Mouse (Mus musculus) testis, adult 2 months (tissue): ENCODE measurements around the gene Insrr. TPM values are rescaled to one million over a fixed set of nuclear protein-coding genes. Genes with fewer than 3 reads are reported as not detected.

Source experiments
- H3K27ac ChIP-seq: fragments of 200-500 bp; 2 replicates; pipeline ENCODE4 v1.5.1; 2012; ENCODE audit warnings: low read depth, low read length; ENCODE audit not compliant: control insufficient read depth, insufficient read depth
- H3K27me3 ChIP-seq: fragments of 200-500 bp; 2 replicates; pipeline ENCODE4 v1.6.1; 2012; ENCODE audit warnings: mild to moderate bottlenecking, low read length, moderate library complexity; ENCODE audit not compliant: control insufficient read depth, insufficient read depth
- H3K36me3 ChIP-seq: fragments of 200-500 bp; 2 replicates; pipeline ENCODE4 v1.6.1; 2012; ENCODE audit warnings: mild to moderate bottlenecking, low read length; ENCODE audit not compliant: control insufficient read depth, insufficient read depth
- H3K4me1 ChIP-seq: fragments of 200-500 bp; 2 replicates; pipeline ENCODE4 v1.6.1; 2012; ENCODE audit warnings: low read length; ENCODE audit not compliant: control insufficient read depth, insufficient read depth
- H3K4me3 ChIP-seq: fragments of 200-500 bp; 2 replicates; pipeline ENCODE4 v1.5.1; 2012; ENCODE audit warnings: low read depth, mild to moderate bottlenecking, low read length, moderate library complexity, mixed read lengths; ENCODE audit not compliant: control insufficient read depth
- CTCF ChIP-seq: fragments of 200-500 bp; IDR thresholded peaks from 2 replicates; pipeline ENCODE4 v1.5.1; 2012; ENCODE audit warnings: low read depth, mild to moderate bottlenecking, inconsistent platforms, low read length, moderate library complexity; ENCODE audit not compliant: control insufficient read depth, insufficient read depth, insufficient replicate concordance
- POLR2A ChIP-seq: fragments of 200-500 bp; IDR thresholded peaks from 2 replicates; pipeline ENCODE4 v1.6.1; 2012; ENCODE audit warnings: low read depth, mild to moderate bottlenecking, inconsistent platforms, low read length, moderate library complexity; ENCODE audit not compliant: control insufficient read depth
- polyA plus RNA-seq: library from polyadenylated mRNA; depleted of rRNA; stranded (reverse); fragments of >200 nt; gene quantifications from 2 replicates; pipeline ENCODE4 v1.2.3, GENCODE M21; 2012

The Insrr gene
- polyA plus RNA-seq, 1 experiment: 0.06 TPM

- Histone ChIP-seq H3K36me3 (no peaks in the 10 kb centered on the region), H3K4me3 (peak overlapping the region; percentile 34), H3K27me3 (no peaks in the 10 kb centered on the region), H3K4me1 (peaks cover 21% of the 10 kb centered on the region), H3K27ac (no peak overlapping the region)
- TF ChIP-seq CTCF: peak; percentile 4; the same call in 1 of the 2 replicates
- TF ChIP-seq POLR2A: no peak
Observed at GRCm38 (mm10) chr3:87756488-87756887, 40.3 kb upstream of the Insrr start.

GRCm38 (mm10) chr3:87758641-87759040 lies 38.1 kb upstream of the Insrr start:
- Histone ChIP-seq H3K4me3 (peak overlapping the region; percentile 89), H3K27ac (no peak overlapping the region), H3K4me1 (peaks cover 21% of the 10 kb centered on the region), H3K27me3 (no peaks in the 10 kb centered on the region), H3K36me3 (no peaks in the 10 kb centered on the region)
- no peak for TF ChIP-seq CTCF
- TF ChIP-seq POLR2A: no peak

- no peak for TF ChIP-seq CTCF
- no peak for TF ChIP-seq POLR2A
- Histone ChIP-seq H3K27ac (no peak overlapping the region), H3K27me3 (no peaks in the 10 kb centered on the region), H3K4me3 (no peak overlapping the region), H3K4me1 (peaks cover 11% of the 10 kb centered on the region), H3K36me3 (no peaks in the 10 kb centered on the region)
Observed at GRCm38 (mm10) chr3:87761408-87762375, 35.1 kb upstream of the Insrr start.

- no peaks in the 10 kb centered on the region for H3K36me3 ChIP-seq
- no peak overlapping the region for H3K4me3 ChIP-seq
- no peaks in the 10 kb centered on the region for H3K27me3 ChIP-seq
- no peak overlapping the region for H3K27ac ChIP-seq
- peaks cover 7% of the 10 kb centered on the region for H3K4me1 ChIP-seq
- TF ChIP-seq POLR2A: no peak
- TF ChIP-seq CTCF: no peak
Observed at GRCm38 (mm10) chr3:87763202-87763601, 33.5 kb upstream of the Insrr start.

GRCm38 (mm10) chr3:87763683-87764289 lies 33.0 kb upstream of the Insrr start:
- Histone ChIP-seq H3K4me1 (peaks cover 10% of the 10 kb centered on the region), H3K27me3 (no peaks in the 10 kb centered on the region), H3K27ac (no peak overlapping the region), H3K4me3 (no peak overlapping the region), H3K36me3 (no peaks in the 10 kb centered on the region)
- TF ChIP-seq POLR2A (no peak), CTCF (0 out of 2 replicates have a peak, but pooled peaks have one; percentile 7)

GRCm38 (mm10) chr3:87764506-87764905 lies 32.2 kb upstream of the Insrr start:
- Histone ChIP-seq H3K27ac (no peak overlapping the region), H3K4me1 (peaks cover 5% of the 10 kb centered on the region), H3K27me3 (no peaks in the 10 kb centered on the region), H3K36me3 (no peaks in the 10 kb centered on the region), H3K4me3 (no peak overlapping the region)
- no peak for TF ChIP-seq CTCF

- no peak overlapping the region for H3K4me3 ChIP-seq
- H3K27me3 ChIP-seq: no peaks in the 10 kb centered on the region
- H3K27ac ChIP-seq: no peak overlapping the region
- H3K36me3 ChIP-seq: no peaks in the 10 kb centered on the region
- no peak for TF ChIP-seq POLR2A
- no peak for TF ChIP-seq CTCF
- H3K4me1 ChIP-seq: peaks cover 4% of the 10 kb centered on the region
Observed at GRCm38 (mm10) chr3:87765091-87765490, 31.7 kb upstream of the Insrr start.
